Mouse (Mus musculus): ENCODE data around the gene Lrrc61.
A peak's percentile ranks its signal among the peaks of the same experiment; 100 is the strongest.

The Lrrc61 gene

DNA sequence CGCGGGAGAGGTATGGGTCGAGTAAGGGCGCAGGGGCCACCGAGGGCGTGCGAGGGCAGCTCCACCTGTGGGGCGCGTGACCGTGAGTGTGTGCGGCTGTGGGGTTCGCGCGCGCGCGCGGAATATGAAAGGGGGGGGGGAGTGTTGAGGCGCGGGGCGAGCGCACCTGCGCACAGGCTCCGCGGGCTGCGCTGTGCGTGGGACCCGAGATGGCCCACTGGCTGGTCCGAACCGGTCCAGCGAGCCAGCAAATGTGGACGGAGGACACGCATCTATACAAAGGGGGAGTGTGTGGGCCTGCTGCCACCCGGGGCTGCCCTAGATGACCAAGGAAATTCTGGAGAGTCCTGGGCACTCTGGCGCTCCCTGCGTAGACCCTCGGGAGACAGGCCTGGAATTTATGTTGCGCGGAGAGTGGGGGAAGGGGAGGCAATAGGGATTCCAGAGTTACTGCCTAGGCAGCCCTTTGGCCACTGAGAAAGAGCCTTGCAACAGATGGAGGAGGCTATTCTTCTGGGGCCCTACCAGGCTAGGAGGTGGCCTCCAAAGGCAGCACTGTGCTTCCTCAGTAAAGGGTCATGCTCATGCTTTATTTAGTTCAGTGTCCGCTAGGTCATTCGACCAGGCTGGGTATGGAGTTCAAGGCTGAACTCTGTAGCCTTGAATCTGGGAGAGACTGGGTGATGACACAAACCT lies 39.6 kb downstream of the Lrrc61 start:
- DNase-seq: no peak

DNA sequence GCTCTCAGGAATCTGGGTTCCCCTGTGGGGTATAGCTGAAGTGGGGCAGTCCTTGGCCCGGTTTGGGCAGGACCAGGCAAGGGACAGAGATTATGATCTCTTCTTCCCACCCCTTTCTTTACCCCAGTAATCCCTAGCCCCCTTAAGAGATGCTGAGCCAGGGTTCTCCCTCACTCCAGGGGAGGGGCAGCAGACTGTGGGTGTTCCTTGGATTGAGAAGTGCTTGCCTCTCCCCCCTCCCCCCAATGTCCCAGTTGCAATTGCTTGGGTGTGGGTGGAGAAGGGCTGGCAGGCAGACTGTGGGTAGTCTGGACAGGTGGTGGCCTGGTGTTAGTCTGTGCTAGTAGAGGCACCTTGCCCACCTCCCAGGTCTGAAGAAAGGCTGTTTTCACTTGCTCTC lies 40.7 kb downstream of the Lrrc61 start:
- DNase-seq: no peak

DNA sequence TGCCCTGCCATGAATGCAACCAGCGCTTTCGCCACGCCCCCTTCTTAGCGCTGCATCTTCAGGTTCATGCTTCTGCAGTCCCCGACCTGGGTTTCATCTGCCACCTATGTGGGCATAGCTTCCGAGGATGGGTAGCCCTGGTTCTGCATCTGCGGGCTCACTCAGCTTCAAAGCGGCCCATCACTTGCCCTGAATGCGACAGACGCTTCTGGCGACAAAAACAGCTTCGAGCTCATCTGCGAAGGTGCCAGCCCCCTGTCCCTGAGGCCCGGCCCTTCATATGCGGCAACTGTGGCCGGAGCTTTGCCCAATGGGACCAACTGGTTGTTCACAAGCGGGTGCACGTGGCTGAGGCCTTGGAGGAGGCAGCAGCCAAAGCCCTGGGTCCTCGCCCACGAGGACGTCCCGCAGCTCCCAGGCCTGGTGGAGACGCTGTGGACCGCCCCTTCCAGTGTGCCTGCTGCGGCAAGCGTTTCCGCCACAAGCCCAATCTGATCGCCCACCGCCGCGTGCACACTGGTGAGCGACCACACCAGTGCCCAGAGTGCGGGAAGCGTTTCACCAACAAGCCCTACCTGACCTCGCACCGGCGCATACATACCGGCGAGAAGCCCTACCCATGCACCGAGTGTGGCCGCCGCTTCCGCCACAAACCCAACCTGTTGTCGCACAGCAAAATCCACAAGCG lies 42.1 kb downstream of the Lrrc61 start:
- no peak for DNase-seq

DNA sequence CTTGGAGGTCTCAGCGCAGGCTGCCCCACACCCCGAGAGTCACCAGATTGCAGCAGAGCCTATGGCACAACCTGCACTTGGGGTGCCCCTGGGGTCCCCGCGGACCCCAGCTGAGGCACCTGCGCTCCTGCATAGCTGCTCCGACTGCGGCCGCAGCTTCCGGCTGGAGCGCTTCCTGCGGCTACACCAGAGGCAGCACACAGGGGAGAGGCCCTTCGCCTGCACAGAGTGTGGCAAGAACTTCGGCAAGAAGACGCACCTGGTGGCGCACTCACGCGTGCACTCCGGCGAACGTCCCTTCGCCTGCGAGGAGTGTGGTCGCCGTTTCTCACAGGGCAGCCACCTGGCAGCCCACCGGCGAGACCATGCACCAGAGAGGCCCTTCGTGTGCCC lies 42.6 kb downstream of the Lrrc61 start:
- no peak for DNase-seq

DNA sequence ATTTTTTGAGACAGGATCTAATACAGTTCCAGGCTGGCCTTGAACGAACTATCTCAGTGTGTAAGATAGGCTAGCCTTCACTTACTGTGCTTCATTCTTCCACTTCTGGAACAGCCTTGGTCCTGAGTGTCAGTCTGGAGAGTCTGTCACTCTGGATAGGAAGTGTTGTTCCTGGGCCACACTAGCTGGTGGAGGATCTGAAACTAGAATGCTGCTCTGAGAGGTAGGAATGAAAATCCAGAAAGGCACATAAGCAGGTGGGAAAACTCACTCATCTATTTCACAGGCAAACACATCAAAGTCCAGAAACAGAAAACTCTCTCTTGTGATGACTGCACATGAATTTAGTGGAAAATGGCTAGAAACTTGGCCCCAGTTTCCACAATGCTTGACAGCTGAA lies 46.0 kb downstream of the Lrrc61 start:
- DNase-seq: no peak

DNA sequence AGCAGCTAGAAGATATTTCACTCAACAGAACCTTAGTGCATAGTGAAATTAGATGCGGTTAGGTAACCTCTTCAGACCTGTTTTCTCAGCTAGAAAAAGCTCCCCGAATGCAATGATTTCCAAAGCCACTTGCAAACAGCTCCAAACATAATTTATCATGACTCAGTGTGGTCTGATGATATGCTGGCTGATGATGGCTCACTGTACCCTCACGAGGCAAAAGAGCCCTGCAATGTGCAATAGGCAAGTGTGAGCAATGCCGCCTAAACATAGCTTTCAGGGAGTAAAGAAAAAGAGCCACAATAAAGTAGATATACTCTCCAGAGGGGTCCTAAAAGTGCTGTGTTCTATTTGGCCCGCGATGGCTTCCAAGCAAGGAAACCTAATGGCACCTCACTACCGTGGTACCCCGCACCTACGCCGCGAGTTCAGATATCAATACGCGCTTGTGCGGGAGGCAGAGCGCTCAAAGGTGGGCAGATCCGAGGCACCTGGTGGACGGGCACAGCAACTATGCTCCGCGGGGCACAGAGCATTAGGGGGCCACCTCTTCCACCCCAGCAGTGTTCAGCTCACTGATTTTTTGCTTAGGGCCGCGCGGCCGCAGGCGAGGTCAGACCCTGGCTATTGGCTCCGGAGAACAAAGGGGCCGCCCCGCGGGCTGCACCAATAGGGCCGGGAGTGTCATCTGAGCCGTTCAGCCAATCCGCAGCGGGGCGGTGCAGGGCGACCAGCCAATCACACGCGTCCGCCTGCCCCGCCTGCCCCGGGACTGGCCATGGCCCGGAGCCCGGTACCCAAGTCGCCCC lies 46.9 kb downstream of the Lrrc61 start, which contains the start of gene Zfp775:
Gene Zfp775, plus strand, starts transcription at position 793 of the 809 bp plus-strand sequence.
- peak; percentile 88 to 91 for DNase-seq

DNA sequence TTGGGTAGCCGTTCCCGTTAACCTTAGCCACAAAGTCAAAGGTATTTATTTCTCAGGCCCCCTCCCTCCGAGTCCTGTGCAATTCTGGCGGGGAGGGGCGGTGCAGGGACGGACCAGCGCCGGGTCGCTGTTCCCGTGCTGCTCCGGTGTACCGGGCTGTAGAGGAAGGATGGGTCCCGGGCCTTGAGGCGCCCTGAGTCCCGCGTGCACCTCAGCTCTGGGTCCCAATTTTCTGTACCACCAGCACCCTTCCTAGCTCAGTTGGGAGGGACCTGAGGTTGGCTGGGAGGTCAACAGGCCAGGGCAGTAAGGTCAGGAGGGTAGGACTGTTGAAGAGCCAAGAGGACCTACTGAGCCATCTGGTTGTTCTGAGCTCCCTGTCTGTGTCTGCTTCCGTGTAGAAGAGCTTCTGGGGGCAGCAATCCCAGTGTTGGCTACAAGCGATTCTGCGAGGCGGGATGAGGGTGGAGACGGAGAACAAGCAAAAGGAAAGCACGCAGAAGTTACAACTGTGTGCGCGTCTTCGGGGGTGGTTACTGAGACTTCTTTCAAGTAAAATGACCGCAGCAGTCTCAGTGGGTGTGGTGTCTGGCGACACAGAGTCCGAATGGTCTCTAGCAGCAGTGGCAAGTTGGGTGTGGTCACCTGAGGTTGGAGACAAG lies 47.6 kb downstream of the Lrrc61 start:
- no peak for DNase-seq

DNA sequence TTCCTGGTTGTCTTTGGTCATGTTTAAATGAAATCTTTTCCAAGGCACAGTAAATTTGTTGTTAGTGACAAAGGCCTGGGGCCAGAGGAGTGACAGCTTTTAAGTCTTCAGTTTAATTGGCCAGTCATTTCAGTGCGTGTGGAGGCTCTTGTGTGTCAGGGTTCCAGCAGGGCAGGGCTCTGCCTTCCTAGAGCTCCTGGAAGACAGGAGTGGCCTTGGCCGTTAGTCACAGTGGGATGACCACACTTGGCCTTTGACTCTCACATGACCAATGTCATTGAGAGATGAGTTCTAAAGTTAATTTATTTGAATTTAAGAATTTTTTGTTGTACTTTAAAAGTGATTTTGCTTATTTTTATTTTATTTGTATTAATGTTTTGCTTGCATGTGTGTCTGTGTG lies 53.5 kb downstream of the Lrrc61 start:
- DNase-seq: no peak

DNA sequence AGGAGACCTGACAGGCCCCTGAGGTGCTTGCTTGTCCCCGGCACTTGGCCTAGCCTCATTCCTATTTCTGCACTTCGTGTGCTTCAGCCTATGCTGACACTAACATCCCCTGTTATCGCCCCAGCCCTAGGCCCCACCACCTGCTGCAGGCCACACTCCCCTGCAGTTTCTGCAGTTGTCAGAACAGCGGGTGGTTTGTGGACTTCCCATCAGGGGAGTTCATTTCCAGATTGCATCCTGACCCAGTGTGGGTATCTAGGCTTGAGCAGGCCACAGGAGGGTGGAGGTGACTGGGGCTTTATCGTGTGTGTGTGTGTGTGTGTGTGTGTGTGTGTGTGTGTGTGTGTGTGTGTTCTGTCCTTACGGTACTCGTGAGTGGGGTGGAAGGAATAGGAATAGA lies 54.9 kb downstream of the Lrrc61 start:
- no peak for DNase-seq

DNA sequence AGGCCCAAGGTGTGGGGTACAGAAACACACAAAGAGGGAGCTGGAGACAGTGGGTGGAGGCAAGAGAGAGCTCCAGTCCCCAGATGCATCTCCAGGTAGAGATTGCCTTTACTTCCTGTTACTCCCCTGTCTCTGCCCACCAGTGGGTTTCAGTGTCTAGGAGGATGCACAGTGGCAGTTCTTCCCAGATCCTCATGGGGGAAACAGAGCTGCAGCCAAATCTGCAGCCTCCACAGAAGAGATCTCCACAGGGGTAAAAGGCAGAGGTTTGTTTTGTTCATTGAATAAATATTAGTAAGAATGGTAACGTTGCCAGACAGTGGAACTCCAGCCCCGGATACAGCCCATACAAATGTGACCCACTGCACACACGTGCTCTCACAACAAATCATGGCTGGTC lies 56.1 kb downstream of the Lrrc61 start:
- no peak for DNase-seq

DNA sequence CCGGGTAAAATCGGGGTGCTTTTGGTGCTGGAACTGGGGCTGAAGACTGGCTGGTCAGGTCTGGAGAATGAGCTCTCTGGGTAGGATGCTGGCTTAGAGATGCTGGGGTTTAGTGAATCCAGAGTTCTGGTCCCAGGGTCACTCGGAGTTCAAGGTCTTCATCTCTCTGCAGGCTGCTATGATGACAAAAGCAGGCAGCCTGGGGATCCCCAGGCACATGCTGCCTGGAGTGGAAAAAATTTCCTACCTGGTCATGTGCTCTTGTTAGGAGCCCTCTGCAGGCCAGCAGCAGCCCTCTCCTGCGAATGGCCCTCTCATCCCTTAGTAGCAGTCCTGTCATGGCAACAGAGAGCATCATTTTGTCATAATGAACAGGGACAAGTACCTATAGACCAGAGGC lies 58.9 kb downstream of the Lrrc61 start:
- no peak for DNase-seq

DNA sequence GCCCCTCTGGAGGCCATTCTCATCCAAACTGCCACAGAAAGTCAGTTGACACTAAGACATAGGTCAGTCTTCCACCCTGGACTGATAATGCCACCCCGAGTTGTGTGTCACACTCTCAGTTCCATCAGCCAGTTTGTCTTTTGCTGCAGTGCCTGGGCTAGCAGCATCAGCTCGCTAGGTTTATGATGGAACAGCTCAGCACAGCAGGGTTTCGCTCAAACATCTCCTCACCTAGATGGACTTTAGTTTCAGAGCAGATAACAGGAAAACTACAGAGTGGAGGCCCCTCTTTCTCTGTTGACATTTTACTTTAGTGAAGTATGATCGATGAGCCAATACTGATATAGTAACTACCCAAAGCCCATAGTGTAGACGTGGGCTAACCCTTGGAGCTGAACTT lies 60.2 kb downstream of the Lrrc61 start:
- no peak for DNase-seq

DNA sequence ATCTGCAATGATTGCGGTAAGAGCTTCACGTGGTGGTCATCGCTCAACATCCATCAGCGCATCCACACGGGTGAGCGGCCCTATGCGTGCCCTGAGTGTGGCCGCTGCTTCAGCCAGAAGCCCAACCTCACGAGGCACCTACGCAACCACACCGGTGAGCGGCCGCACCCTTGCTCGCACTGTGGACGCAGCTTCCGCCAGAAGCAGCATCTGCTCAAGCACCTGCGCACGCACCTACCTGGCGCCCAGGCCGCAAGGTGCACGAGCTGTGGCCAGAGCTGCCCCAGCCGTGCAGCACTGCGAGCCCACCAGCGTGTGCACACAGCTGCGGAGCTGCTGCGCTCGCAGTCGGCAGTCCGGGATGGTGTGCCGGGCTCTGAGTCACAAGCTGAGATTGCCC lies 65.4 kb downstream of the Lrrc61 start:
- DNase-seq: no peak

All from spleen, adult 18-20 months (tissue).